9 mouse cellular contexts compared by ENCODE assay signal in the genomic region with DNA sequence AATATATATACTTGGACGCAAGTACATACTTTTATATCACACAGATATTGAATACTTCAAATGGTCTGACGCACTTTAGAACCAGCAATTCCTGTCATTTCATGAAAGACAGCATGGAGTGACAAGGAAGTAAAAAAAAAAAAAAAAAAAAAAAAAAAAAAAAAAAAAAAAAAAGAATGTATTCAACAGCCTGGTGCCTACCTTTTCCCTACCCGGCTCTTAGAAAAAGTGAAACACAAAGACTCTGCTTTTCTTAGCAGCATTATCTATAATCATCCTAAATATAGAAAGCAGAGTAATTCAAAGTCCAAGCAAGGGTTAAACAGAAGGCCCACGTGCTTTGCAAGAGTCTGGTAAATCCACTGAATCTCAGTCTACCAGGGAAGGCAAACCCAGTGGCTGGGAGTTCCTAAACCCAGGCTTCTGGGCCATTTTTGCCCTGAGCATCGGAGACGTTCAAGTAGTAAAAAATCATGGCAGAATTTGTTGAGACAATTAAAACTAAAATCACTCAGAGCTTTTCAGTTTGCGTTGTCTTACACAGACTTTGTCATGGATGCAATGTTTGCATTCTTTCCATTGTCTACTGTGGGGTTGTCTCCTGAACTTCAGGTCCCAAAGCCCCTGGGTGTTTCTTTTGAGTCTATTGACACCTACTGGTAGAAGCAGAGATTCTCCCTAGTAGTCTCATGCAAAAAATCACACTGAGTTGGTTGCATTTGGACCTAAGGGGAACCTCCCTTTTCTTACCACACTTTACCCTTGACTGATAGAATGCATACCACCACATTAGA.
DNase-seq lines count a peak whose midpoint lies in the region; ATAC-seq and TF ChIP-seq lines count a peak whose summit lies in the region.
"Had no signal": no experiment of that assay in that cellular context is flagged by ENCODE, and none has a peak within 500 bp of the region (broad histone marks: within the 10 kb centered on the region; RNA-seq: fewer than 3 reads in every experiment).

No protein-coding gene starts in this region.

- no peaks in the 10 kb centered on the region for H3K9me3 ChIP-seq in forebrain, embryonic 16.5 days (ENCODE audit: control insufficient read depth, low read length)
- H3K9me3 ChIP-seq in midbrain, postnatal 0 days (ENCODE audit: low read length), result no peaks in the 10 kb centered on the region

- H3K4me3 ChIP-seq in forebrain, embryonic 16.5 days (replicated peaks; ENCODE audit: low read length), result no peak overlapping the region
- no peak overlapping the region for H3K4me3 ChIP-seq in midbrain, postnatal 0 days (ENCODE audit: low read depth, low read length)
- no peak overlapping the region for H3K4me3 ChIP-seq in lung, adult 2 months (replicated peaks; ENCODE audit: extremely low read depth, low read depth, low read length)

- H3K4me1 ChIP-seq in forebrain, embryonic 16.5 days (replicated peaks; ENCODE audit: control insufficient read depth, insufficient read depth, low read length), result no peaks in the 10 kb centered on the region; the same call in 1 of the 2 replicates
- H3K4me1 ChIP-seq in midbrain, postnatal 0 days (ENCODE audit: insufficient read depth, low read length), result no peaks in the 10 kb centered on the region; the same call in 1 of the 2 replicates
- no peaks in the 10 kb centered on the region for H3K4me1 ChIP-seq in lung, adult 2 months (ENCODE audit: control insufficient read depth, insufficient read depth, low read length)

- no peaks in the 10 kb centered on the region for H3K27me3 ChIP-seq in forebrain, embryonic 16.5 days (replicated peaks; ENCODE audit: control insufficient read depth, insufficient read depth, low read length)
- H3K27me3 ChIP-seq in midbrain, postnatal 0 days (ENCODE audit: insufficient read depth, low read length), result no peaks in the 10 kb centered on the region

- TF ChIP-seq CTCF in midbrain, postnatal 0 days (IDR thresholded peaks at IDR 0.05), result peak; percentile 79
- no peak for TF ChIP-seq CTCF in lung, adult 2 months (IDR thresholded peaks at IDR 0.05; ENCODE audit: insufficient read depth, low read length)

- no peak overlapping the region for H3K27ac ChIP-seq in forebrain, embryonic 16.5 days (ENCODE audit: low read length)
- H3K27ac ChIP-seq in midbrain, postnatal 0 days (ENCODE audit: low read depth, low read length), result peak overlapping the region; percentile 65; the same call in 1 of the 2 replicates
- H3K27ac ChIP-seq: liver, embryonic 14.5 days had no signal

- DNase-seq in frontal cortex, postnatal 10 days (ENCODE audit: low spot score in 2 of 2), result no peak
- DNase-seq in WW6 (ENCODE audit: low read depth, low spot score), result peak; percentile 18
- peak; percentile 73 for DNase-seq in midbrain, postnatal 0 days (ENCODE audit: low spot score)
- DNase-seq in adrenal gland, postnatal 14 days, result no peak
- no peak for DNase-seq in lung, postnatal 4 days
- no peak for DNase-seq in lung, adult 2 months

- no peak for TF ChIP-seq POLR2A in lung, adult 2 months (IDR thresholded peaks at IDR 0.05; ENCODE audit: borderline replicate concordance, extremely low read depth, low read depth, low read length)

- no peak overlapping the region for H3K9ac ChIP-seq in forebrain, embryonic 16.5 days (replicated peaks; ENCODE audit: low read depth, low read length)
- H3K9ac ChIP-seq in midbrain, postnatal 0 days (replicated peaks; ENCODE audit: low read length, poor library complexity, severe bottlenecking), result no peak overlapping the region
- H3K9ac ChIP-seq: liver, embryonic 14.5 days had no signal

- no peaks in the 10 kb centered on the region for H3K36me3 ChIP-seq in forebrain, embryonic 16.5 days (ENCODE audit: control insufficient read depth, insufficient read depth)
- H3K36me3 ChIP-seq in midbrain, postnatal 0 days (ENCODE audit: insufficient read depth, low read length), result no peaks in the 10 kb centered on the region

- no peak overlapping the region for H3K4me2 ChIP-seq in forebrain, embryonic 16.5 days (ENCODE audit: low read length)
- H3K4me2 ChIP-seq in midbrain, postnatal 0 days (ENCODE audit: low read depth, low read length, poor library complexity, severe bottlenecking), result no peak overlapping the region

- ATAC-seq in frontal cortex, adult (ENCODE audit: low TSS enrichment), result peak; percentile 77
- ATAC-seq in forebrain, embryonic 16.5 days, result peak; percentile 77
- ATAC-seq in midbrain, postnatal 0 days (ENCODE audit: low FRiP score), result peak; percentile 80

- WGBS in forebrain, embryonic 16.5 days, result 47% methylated on average over 7 of the region's 7 CpGs
- WGBS in midbrain, postnatal 0 days, result 33% methylated on average over 7 of the region's 7 CpGs
- 62% methylated on average over 7 of the region's 7 CpGs for WGBS in lung, adult 2 months

Comparison
In these comparisons a context has a peak if more than half of its experiments do, and no peak if none do; other contexts are left out.
1. DNase-seq: peak in WW6 (single experiment) and midbrain, postnatal 0 days (single experiment); none in frontal cortex, postnatal 10 days (0 of 2), adrenal gland, postnatal 14 days (single experiment), lung, postnatal 4 days (0 of 2) and lung, adult 2 months (single experiment).
2. Peak in every context shown above with its lines, with median percentiles within 50 percentile points of each other: ATAC-seq.